Mouse (Mus musculus): ENCODE measurements at regions not wholly inside any gene's neighbourhood (a gene's known extent, or its start where the extent isn't known, plus 50 kb on each side); places are given as distances from the start of the nearest gene placed in this dataset.

- no peak for DNase-seq (ENCODE audit: low spot score)
Measured at GRCm38 (mm10) chr10:8667244-8667643, 148.6 kb upstream of the Ust start.

GRCm38 (mm10) chr10:8658934-8659294 lies 140.3 kb upstream of the Ust start:
- no peak for DNase-seq (ENCODE audit: low spot score)

GRCm38 (mm10) chr10:8658024-8658933 lies 139.7 kb upstream of the Ust start:
- no peak for DNase-seq (ENCODE audit: low spot score)

- DNase-seq (ENCODE audit: low spot score): no peak
Measured at GRCm38 (mm10) chr10:8657176-8658023, 138.8 kb upstream of the Ust start.

GRCm38 (mm10) chr10:8653651-8654050 lies 135.0 kb upstream of the Ust start:
- DNase-seq (ENCODE audit: low spot score): no peak

GRCm38 (mm10) chr10:8642266-8642665 lies 123.6 kb upstream of the Ust start:
- DNase-seq (ENCODE audit: low spot score): no peak

- no peak for DNase-seq (ENCODE audit: low spot score)
Measured at GRCm38 (mm10) chr10:8624229-8624911, 105.7 kb upstream of the Ust start.

GRCm38 (mm10) chr10:8618676-8619075 lies 100.1 kb upstream of the Ust start:
- DNase-seq (ENCODE audit: low spot score): no peak

- no peak for DNase-seq (ENCODE audit: low spot score)
Measured at GRCm38 (mm10) chr10:8615452-8616025, 96.9 kb upstream of the Ust start.

- no peak for DNase-seq (ENCODE audit: low spot score)
Measured at GRCm38 (mm10) chr10:8589871-8590533, 71.4 kb upstream of the Ust start.

- DNase-seq (ENCODE audit: low spot score): no peak
Measured at GRCm38 (mm10) chr10:8589106-8589505, 70.5 kb upstream of the Ust start.

GRCm38 (mm10) chr10:8584389-8584908 lies 65.8 kb upstream of the Ust start:
- peak; percentile 4 for DNase-seq (ENCODE audit: low spot score)

GRCm38 (mm10) chr10:8583552-8584388 lies 65.1 kb upstream of the Ust start:
- DNase-seq (ENCODE audit: low spot score): no peak

- DNase-seq (ENCODE audit: low spot score): no peak
Measured at GRCm38 (mm10) chr10:8580298-8580697, 61.7 kb upstream of the Ust start.

GRCm38 (mm10) chr10:8577642-8578356 lies 59.2 kb upstream of the Ust start:
- DNase-seq (ENCODE audit: low spot score): no peak

Measured in embryo, embryonic 10.5 days (tissue).